Mouse (Mus musculus) myocyte (in vitro differentiated cells): ENCODE data around the gene Mroh2a.

Experiments used
- CEBPB ChIP-seq: IDR thresholded peaks from 2 replicates; pipeline ENCODE4 v1.6.1; 2011; ENCODE audit warnings: mild to moderate bottlenecking, moderate library complexity; ENCODE audit not compliant: poor library complexity, insufficient read depth, severe bottlenecking
- E2F4 ChIP-seq: IDR thresholded peaks from one replicate; pipeline ENCODE4 v1.6.1; 2011; ENCODE audit warnings: mild to moderate bottlenecking, control low read depth, moderate library complexity; ENCODE audit not compliant: insufficient read depth
- MAX ChIP-seq: IDR thresholded peaks from one replicate; pipeline ENCODE4 v1.6.1; 2011; ENCODE audit warnings: low read depth, mild to moderate bottlenecking, control low read depth
- MYOD1 ChIP-seq, 3 experiments: IDR thresholded peaks; one replicate each; pipeline ENCODE4 v1.6.1; 2011; ENCODE audit warnings: control low read depth in 2 of 3, low read depth in 2 of 3, mild to moderate bottlenecking in 2 of 3, moderate library complexity in 1 of 3; ENCODE audit not compliant: insufficient read length in 2 of 3, control insufficient read depth in 1 of 3
- MYOG ChIP-seq, 3 experiments: IDR thresholded peaks; one replicate each; pipeline ENCODE4 v1.6.1; 2011; ENCODE audit warnings: control low read depth in 2 of 3, low read depth in 2 of 3, mild to moderate bottlenecking in 2 of 3; ENCODE audit not compliant: insufficient read length in 2 of 3, control insufficient read depth in 1 of 3, insufficient read depth in 1 of 3
- POLR2A ChIP-seq: IDR thresholded peaks from one replicate; pipeline ENCODE4 v1.6.1; 2011; ENCODE audit warnings: low read depth, mild to moderate bottlenecking, control low read depth, moderate library complexity; ENCODE audit not compliant: insufficient read length
- POLR2AphosphoS2 ChIP-seq: IDR thresholded peaks from one replicate; pipeline ENCODE4 v1.6.1; 2011; ENCODE audit warnings: low read depth, control low read depth; ENCODE audit not compliant: insufficient read length
- REST ChIP-seq: IDR thresholded peaks from one replicate; pipeline ENCODE4 v1.6.1; 2011; ENCODE audit warnings: mild to moderate bottlenecking, control low read depth, moderate library complexity; ENCODE audit not compliant: insufficient read depth, insufficient read length
- SRF ChIP-seq: IDR thresholded peaks from one replicate; pipeline ENCODE4 v1.6.1; 2011; ENCODE audit warnings: low read depth; ENCODE audit not compliant: control insufficient read depth, insufficient read length
- TCF12 ChIP-seq: IDR thresholded peaks from one replicate; pipeline ENCODE4 v1.6.1; 2011; ENCODE audit warnings: mild to moderate bottlenecking, control low read depth; ENCODE audit not compliant: poor library complexity, insufficient read depth, severe bottlenecking
- USF1 ChIP-seq: IDR thresholded peaks from one replicate; pipeline ENCODE4 v1.6.1; 2011; ENCODE audit warnings: low read depth, mild to moderate bottlenecking, control low read depth, moderate library complexity

DNA sequence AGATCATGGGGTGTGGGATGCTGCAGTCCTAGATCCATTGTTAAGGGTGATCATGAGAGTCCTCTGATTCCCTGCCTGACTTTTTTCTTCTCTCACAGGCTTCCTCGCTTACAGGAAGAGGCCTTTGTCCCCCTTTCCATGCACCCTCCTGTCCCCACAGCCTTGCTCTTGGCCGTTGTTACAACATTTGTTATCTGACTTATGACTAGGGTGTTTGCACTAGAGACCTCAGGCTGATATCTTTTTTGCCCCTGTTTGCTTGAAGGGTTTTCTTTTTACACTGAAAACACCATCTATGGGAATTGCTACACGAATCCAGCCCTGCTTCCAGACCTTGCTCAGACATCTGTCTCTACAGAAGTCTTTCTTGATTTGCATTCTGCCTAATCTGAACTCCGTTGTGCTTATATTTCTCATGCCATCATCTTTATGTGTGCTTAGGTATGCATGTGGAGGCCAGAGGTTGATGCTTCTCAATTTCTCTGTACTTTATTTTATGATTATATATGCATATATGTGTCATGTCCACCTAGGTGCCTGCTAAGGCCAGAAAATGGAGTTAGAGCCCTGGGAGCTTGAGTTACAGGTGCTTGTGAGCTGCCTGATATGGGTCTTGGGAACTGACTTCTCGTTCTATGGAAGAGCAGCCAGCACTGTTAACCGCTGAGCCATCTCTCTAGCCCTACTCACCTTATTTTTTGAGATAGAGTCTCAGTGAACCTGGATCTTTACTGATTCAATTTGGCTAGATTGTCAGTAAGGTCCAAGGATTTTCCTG is 78.4 kb downstream of the Mroh2a start:
- TF ChIP-seq CEBPB = no peak
- TF ChIP-seq POLR2A = no peak
- TF ChIP-seq USF1 = no peak
- no peak for TF ChIP-seq MYOG (IDR thresholded peaks at IDR 0.05; ENCODE audit: control insufficient read depth in 1 of 3, insufficient read depth in 1 of 3, insufficient read length in 2 of 3, low read depth in 2 of 3)
- TF ChIP-seq MAX = no peak
- no peak for TF ChIP-seq SRF
- no peak for TF ChIP-seq POLR2AphosphoS2
- no peak for TF ChIP-seq TCF12
- TF ChIP-seq E2F4 = no peak
- no peak for TF ChIP-seq REST
- TF ChIP-seq MYOD1 (IDR thresholded peaks at IDR 0.05; ENCODE audit: control insufficient read depth in 1 of 3, insufficient read length in 2 of 3, low read depth in 2 of 3) = no peak
